ENCODE assay signal across 9 mouse cellular contexts in genomic region chr1:135516511-135517305, GRCm38 (mm10).
DNase-seq lines count a peak whose midpoint lies in the region; ATAC-seq and TF ChIP-seq lines count a peak whose summit lies in the region.
"Had no signal": no experiment of that assay in that cellular context is flagged by ENCODE, and none has a peak within 500 bp of the region (broad histone marks: within the 10 kb centered on the region; RNA-seq: fewer than 3 reads in every experiment).

No protein-coding gene starts in this region.

- no peaks in the 10 kb centered on the region for H3K27me3 ChIP-seq in heart, embryonic 11.5 days (ENCODE audit: control insufficient read depth, insufficient read depth, low read length)
- no peaks in the 10 kb centered on the region for H3K27me3 ChIP-seq in lung, postnatal 0 days (replicated peaks; ENCODE audit: insufficient read depth, low read length)
- H3K27me3 ChIP-seq in intestine, embryonic 16.5 days (replicated peaks; ENCODE audit: control insufficient read depth, insufficient read depth, low read length): no peaks in the 10 kb centered on the region
- no peaks in the 10 kb centered on the region for H3K27me3 ChIP-seq in hindbrain, postnatal 0 days (ENCODE audit: insufficient read depth, low read length)

- H3K4me3 ChIP-seq in heart, embryonic 11.5 days (ENCODE audit: low read depth, low read length): no peak overlapping the region
- H3K4me3 ChIP-seq in lung, postnatal 0 days (ENCODE audit: low read depth, low read length): no peak overlapping the region
- no peak overlapping the region for H3K4me3 ChIP-seq in intestine, embryonic 16.5 days (ENCODE audit: low read length)
- H3K4me3 ChIP-seq in hindbrain, postnatal 0 days (ENCODE audit: low read length): no peak overlapping the region

- no peak for TF ChIP-seq EP300 in lung, postnatal 0 days (IDR thresholded peaks at IDR 0.05)

- H3K36me3 ChIP-seq in heart, embryonic 11.5 days (ENCODE audit: control insufficient read depth, insufficient read depth, low read length): no peaks in the 10 kb centered on the region
- H3K36me3 ChIP-seq in lung, postnatal 0 days (ENCODE audit: insufficient read depth, low read length): no peaks in the 10 kb centered on the region
- H3K36me3 ChIP-seq in intestine, embryonic 16.5 days (ENCODE audit: control insufficient read depth, insufficient read depth, low read length): no peaks in the 10 kb centered on the region
- no peaks in the 10 kb centered on the region for H3K36me3 ChIP-seq in hindbrain, postnatal 0 days (ENCODE audit: insufficient read depth, low read length)

- no peaks in the 10 kb centered on the region for H3K9me3 ChIP-seq in heart, embryonic 11.5 days (replicated peaks; ENCODE audit: control insufficient read depth, low read length)
- H3K9me3 ChIP-seq in lung, postnatal 0 days (ENCODE audit: low read length): no peaks in the 10 kb centered on the region
- no peaks in the 10 kb centered on the region for H3K9me3 ChIP-seq in intestine, embryonic 16.5 days (ENCODE audit: control insufficient read depth, low read length)
- no peaks in the 10 kb centered on the region for H3K9me3 ChIP-seq in hindbrain, postnatal 0 days (ENCODE audit: low read length)

- peaks cover 48% of the 10 kb centered on the region for H3K4me1 ChIP-seq in heart, embryonic 11.5 days (ENCODE audit: control insufficient read depth, insufficient read depth, low read length)
- peaks cover 20% of the 10 kb centered on the region for H3K4me1 ChIP-seq in lung, postnatal 0 days (ENCODE audit: insufficient read depth, low read depth, low read length)
- H3K4me1 ChIP-seq in intestine, embryonic 16.5 days (ENCODE audit: control insufficient read depth, insufficient read depth, low read length): peaks cover 29% of the 10 kb centered on the region
- H3K4me1 ChIP-seq in hindbrain, postnatal 0 days (ENCODE audit: insufficient read depth, low read length): peaks cover 15% of the 10 kb centered on the region

- H3K4me2 ChIP-seq in heart, embryonic 11.5 days: no peak overlapping the region
- no peak overlapping the region for H3K4me2 ChIP-seq in lung, postnatal 0 days (replicated peaks; ENCODE audit: low read depth, low read length)
- no peak overlapping the region for H3K4me2 ChIP-seq in intestine, embryonic 16.5 days (ENCODE audit: low read depth, low read length)
- H3K4me2 ChIP-seq in hindbrain, postnatal 0 days (ENCODE audit: low read depth, low read length): no peak overlapping the region

- H3K27ac ChIP-seq in heart, embryonic 11.5 days (ENCODE audit: low read depth, low read length): no peak overlapping the region
- H3K27ac ChIP-seq in lung, postnatal 0 days (ENCODE audit: low read length): no peak overlapping the region
- no peak overlapping the region for H3K27ac ChIP-seq in intestine, embryonic 16.5 days (ENCODE audit: low read length)
- no peak overlapping the region for H3K27ac ChIP-seq in hindbrain, postnatal 0 days

- peak; percentile 96 for DNase-seq in heart, adult 11 months
- peak; percentile 27 for DNase-seq in lung, postnatal 0 days (ENCODE audit: low spot score)
- no peak for DNase-seq in lung, postnatal 4 days
- no peak for DNase-seq in hindbrain, postnatal 0 days (ENCODE audit: low spot score)
- DNase-seq: lung, postnatal 14 days had no signal

- WGBS in heart, embryonic 11.5 days (ENCODE audit: insufficient replicate concordance): 55% methylated on average over 10 of the region's 10 CpGs
- 51% methylated on average over 10 of the region's 10 CpGs for WGBS in lung, postnatal 0 days
- WGBS in intestine, embryonic 16.5 days: 69% methylated on average over 10 of the region's 10 CpGs
- 73% methylated on average over 10 of the region's 10 CpGs for WGBS in hindbrain, postnatal 0 days

- ATAC-seq in heart, embryonic 11.5 days (replicated peaks; ENCODE audit: insufficient number of reproducible peaks, low FRiP score, low TSS enrichment): no peak
- ATAC-seq in lung, postnatal 0 days: peak; percentile 28
- ATAC-seq in granulocyte monocyte progenitor cell, adult 5-6 weeks (replicated peaks; ENCODE audit: poor library complexity, severe bottlenecking): peak; percentile 99
- peak; percentile 83 for ATAC-seq in monocyte, adult 5-6 weeks (replicated peaks; ENCODE audit: insufficient number of reproducible peaks, low FRiP score, low TSS enrichment, poor library complexity, severe bottlenecking)
- no peak for ATAC-seq in intestine, embryonic 16.5 days
- no peak for ATAC-seq in hindbrain, postnatal 0 days

- H3K9ac ChIP-seq in heart, embryonic 11.5 days (ENCODE audit: low read depth, low read length): no peak overlapping the region
- H3K9ac ChIP-seq in lung, postnatal 0 days (replicated peaks; ENCODE audit: low read depth): no peak overlapping the region
- H3K9ac ChIP-seq in intestine, embryonic 16.5 days (ENCODE audit: low read depth, low read length): no peak overlapping the region
- H3K9ac ChIP-seq in hindbrain, postnatal 0 days (replicated peaks; ENCODE audit: low read length): no peak overlapping the region

- no peak for TF ChIP-seq CTCF in lung, postnatal 0 days (IDR thresholded peaks at IDR 0.05)
- no peak for TF ChIP-seq CTCF in hindbrain, postnatal 0 days (IDR thresholded peaks at IDR 0.05; ENCODE audit: low read depth)

Comparison
In these comparisons a context has a peak if more than half of its experiments do, and no peak if none do; other contexts are left out.
1. DNase-seq: peak in heart, adult 11 months (single experiment) and lung, postnatal 0 days (single experiment); none in lung, postnatal 4 days (0 of 2) and hindbrain, postnatal 0 days (single experiment).
2. ATAC-seq: peak in lung, postnatal 0 days (single experiment), granulocyte monocyte progenitor cell, adult 5-6 weeks (single experiment) and monocyte, adult 5-6 weeks (single experiment); none in heart, embryonic 11.5 days (single experiment), intestine, embryonic 16.5 days (single experiment) and hindbrain, postnatal 0 days (single experiment).